Mouse (Mus musculus) ES-CJ7 (cell line): ENCODE results near the gene Cd82.

Experiments used
- DNase-seq: peaks from one replicate; pipeline ENCODE4 v3.0.0; 2011; ENCODE audit warnings: low read depth, low spot score

Cd82 gene

DNA sequence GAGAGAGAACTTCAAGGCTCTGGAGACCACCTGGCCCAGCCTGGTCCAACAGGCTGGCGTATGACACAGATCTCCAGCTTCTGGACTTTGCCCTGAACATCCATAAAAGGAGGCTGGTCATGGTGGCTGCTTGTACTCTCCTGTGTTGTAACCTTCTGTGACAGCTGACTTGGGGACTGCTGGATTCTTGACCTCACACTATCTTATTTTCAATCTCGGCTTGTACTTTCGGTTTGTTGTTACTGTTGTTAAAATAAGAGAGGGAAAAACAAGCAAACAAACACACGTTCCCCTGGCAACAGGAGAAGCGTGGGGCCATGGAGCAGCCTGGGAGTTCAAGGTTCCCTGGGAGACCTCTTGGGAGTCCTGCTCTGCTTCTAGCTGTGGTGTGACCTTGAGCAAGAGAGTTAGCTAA is 17.7 kb downstream of the Cd82 start:
- no peak for DNase-seq

DNA sequence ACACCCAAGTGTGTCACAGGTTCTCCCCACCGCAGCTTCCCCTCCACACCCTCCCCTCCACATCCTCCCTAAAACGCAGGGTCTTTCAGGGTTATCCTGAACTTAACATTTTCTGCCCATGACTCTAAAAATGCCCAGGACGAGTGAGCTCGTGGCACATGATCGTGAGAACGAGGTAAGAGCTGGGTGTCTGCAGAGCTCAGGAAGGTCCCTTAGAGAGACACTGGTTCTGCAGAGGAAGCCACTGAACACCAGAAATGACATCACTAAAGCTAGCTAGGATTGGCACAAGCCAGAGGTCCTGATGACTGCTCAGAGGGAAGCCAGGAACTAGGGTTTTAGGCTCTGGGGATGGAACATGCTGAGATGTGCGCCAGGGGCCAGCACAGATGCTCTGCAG is 18.7 kb downstream of the Cd82 start:
- DNase-seq = no peak

DNA sequence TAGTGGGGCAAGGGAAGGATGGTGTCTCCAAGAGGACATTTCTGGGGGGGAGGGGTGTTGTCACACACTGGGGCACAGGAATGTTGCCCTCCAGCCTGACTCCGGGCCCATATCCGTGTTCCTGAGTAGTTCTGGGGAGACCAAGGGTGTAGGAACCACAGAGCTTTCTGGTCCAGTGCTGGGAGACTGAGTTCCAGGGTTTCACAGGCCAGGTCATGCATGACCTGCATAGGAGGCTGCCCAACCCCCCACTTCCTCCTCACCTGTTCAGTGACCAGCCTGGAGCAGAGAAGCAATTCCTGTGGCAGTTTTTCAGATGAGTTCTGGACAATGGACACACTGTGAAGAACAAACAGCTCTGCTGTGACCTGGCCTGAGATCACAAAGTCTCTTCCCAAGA is 19.8 kb downstream of the Cd82 start:
- no peak for DNase-seq

DNA sequence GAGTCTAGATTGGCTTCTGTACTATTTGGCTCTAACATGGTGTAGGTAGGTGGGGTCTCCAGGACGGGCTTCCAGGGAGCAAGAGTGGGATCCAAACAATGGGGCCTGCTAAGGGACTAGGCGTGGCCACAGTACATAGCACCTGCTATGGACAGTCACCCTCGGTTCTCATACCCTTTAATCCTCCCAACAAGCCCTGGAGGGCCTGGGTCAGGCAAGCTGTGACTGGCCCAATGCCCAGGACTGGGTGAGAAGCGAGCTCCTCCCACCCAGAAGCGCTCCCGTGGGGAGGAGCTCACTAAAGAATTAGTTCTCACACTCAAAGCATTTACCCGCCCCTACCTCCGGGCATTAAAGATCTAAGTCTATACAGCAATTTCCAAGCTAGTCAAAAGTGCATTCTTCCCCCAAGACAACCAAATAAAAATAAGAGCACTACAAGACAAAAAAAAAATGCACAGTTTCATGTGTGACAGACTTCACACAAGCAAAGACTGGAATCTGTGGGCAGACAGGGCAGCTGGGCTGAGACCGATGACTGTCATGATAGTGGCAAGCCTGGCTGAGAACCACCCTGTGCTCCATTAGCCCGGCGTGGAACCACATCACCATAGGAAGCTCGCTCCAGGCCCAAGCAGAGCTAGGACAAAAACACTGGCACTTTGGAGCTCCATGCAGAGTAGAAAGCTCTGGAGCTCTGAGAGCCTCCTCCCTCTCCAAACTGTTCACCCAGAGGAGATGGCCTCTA is 23.0 kb downstream of the Cd82 start:
- no peak for DNase-seq

DNA sequence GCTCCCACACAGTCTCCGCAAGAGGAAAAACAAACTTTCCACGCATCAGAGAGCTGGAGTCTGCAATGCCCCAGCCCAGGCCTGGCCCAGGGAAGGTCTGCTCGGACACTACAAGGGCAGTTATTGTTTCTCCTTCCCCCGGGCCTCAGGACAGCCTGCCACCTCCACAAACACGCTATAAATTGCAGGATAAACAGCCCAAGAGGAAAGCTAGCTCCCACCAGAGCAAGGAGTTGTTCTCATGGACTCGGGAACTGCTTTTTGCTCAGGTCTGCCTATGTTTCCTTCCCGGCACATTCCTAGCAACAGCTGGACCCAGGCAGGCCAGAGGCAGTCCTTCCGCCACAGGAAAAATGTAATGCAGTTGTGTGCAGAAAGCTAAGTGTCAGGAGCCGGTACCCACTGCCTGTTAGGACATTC is 23.6 kb downstream of the Cd82 start:
- no peak for DNase-seq

DNA sequence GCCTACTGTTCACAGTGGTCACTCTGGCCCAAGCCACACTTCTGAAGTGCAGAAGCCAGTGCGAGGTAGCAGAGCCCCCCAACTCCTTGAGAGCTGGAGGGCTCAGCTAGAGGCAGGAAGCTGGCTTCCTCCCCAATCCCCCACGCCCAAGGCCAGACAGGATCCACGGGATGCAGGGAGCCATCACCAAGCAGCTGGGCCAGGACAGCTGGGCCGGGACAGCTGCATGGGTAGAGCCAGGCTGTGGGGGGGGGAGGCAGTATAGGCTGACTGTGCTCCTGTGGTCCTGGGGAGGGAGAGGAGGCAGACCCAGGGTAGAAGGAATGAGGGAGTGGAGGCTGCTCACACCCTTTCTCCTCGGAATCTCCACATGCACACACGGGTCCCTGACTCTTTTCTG is 24.6 kb downstream of the Cd82 start:
- DNase-seq = no peak

DNA sequence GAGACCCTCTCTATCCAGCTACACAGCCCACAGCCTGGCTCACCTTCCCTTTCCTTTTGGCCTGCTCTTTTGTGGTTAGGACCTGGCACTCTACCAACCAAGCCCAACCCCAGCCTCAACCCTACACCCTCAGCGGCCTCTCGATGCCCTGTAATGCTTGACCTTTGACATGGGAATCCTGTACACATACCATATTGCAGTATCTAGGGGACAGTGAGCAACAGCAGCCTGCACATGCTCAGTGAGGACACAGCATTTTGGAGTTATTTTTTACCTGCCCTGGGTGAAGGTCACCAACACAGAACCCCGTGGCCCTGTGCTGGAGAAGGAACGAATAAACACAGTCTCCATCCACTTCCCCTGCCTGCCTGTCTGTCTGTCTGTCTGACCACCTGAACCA is 27.4 kb downstream of the Cd82 start:
- DNase-seq = no peak

DNA sequence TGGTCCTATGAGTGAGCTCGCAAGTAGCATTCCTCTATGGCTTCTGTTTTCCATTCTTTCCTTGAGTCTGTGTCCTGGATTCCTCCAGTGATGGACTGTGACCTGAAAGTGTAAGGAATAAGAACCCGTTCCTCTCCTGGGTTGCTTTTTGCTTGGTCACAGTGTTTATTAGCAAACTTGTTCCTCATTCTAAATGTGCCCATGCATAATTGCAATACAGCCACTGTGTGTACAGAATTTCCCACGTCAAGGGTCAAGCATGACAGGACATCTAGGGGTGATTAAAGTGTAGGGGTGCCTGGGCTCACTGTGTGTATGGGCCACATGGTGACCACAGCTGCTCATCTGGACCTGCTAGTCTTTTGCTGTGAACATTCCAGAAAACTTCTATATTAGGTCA is 28.0 kb downstream of the Cd82 start:
- no peak for DNase-seq

DNA sequence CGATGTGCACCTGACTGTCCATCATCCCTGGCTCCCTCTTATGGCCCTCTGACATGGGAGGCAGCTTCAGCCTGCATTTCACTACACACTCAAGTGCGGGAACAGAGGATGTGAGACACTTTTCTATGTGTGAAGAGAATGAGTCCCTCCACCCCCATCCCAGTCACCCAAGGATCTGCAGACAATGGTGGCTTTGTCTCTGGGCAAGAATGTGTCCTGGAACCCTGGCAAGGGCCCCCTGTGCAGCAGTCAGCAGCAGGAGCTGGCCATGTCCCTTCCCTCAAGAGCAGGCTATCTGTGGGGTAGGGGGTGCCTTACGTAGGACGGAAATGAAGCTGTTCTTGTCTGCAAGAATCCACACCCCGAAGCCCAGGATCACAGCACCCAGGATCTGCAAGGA is 29.4 kb downstream of the Cd82 start:
- no peak for DNase-seq

DNA sequence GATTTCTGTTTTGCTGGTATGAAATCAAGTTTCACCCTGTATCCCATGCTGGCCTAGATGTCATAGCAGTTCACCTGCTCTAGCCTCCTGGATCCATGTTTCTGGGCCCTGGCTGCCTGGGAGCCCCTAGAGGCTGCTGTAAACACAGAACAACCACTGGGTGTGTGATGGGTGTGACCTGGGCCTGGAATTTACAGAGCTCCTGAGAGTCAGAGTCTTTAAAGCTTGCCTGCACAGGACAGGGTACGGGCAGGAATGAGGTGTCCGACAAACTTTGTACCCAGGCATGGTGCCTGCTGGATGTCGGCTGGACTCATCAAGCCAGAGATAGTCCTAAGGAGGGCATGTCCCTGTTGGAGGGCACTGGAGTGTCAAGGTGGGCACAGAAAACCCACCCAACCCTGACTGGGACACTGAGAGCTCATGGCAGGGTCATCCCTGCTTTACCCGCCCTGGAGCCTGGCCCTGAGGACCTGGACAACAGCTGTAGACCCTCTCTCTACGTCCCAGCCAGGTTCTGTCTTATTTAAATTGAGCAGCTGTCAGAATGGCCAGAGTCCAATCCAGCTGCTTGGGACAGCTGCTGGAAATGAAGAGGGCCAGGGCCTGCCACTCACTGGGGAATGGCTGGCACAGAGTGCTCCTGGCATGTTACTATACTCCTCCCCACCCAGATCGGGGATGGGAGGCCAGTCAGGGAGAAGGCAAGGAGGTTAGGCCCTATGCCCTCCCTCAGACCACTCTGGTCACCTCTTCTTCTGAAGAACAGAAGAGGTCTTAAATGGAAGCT is 30.1 kb downstream of the Cd82 start:
- no peak for DNase-seq

DNA sequence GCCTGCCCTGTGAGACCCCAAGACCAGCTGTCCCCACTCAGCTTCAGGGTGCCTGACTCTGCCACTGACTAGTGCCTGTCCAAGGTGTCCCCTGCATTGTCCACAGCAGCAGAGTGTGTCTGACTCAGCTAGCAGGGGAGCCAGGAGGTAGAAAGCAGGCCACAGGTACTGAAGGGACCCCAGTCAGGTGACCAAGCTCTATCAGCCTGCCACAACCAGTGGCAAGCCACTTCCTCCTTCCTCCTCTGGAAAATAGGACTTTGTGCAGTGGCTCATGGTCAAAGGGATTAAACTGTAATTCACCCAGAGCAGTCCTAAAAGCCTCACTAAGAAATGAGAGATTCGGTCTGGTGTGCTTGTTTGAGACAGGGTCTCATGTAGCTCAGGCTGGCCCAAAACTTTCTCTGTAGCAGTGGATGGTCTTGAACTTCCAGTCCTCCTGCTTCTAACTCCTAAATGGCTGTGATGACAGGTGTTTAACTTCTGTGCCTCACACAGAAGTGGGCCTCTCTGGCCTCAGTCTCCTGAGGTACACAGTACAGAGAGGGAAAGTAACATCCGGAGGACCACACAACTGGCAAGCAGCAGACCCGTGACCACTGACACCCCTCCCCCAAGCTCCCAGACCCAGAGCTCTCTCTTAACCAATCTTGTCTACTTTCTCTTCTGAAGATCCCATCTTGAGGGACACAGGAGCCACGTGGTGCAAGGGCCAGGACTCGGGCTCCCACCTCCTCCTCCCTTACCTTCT is 31.2 kb downstream of the Cd82 start:
- no peak for DNase-seq

DNA sequence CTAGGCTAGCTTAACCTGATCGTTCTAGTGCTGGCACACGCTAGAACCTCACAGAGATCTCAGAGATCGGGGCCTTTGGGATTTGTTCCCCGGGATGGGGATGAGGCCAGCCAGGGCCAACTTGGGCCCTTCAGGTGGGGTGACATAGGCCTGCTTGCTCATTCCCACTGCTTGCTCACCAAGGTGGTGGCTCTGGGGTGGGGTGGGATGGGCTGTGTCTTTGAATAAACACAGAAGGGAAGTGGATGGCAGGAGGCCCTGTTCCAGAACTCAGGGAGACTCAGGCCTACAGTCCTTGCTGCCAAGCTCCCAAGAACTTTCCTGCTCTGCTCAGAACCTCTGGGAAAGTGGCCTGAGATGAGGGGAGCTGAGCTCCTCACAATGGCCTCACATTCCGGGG is 31.9 kb downstream of the Cd82 start:
- no peak for DNase-seq

DNA sequence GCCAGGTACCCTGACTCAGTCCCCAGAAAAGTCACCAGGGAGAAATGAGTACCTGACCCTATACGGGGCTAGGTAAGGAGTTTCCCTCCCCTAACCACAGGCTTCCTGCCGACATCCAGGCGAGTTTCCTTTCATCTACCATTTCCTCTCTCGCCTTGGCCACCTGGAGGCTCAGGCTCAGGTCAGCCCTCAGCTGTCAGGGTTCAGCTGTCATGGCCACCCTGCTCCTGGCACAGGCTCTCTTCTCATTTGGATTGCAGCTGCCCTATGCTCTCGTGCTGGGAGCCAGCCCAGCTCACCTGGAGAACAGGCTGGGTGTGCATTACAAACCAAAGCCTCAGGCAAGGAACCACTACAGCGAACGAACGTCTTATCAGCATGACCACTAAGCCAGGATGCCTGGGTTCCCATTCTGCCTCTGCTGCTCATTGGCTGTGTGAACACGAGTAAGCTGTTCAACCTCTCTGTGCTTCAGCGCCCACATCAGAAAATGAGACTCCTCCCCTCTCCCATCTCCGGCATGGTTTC is 34.9 kb downstream of the Cd82 start:
- no peak for DNase-seq

DNA sequence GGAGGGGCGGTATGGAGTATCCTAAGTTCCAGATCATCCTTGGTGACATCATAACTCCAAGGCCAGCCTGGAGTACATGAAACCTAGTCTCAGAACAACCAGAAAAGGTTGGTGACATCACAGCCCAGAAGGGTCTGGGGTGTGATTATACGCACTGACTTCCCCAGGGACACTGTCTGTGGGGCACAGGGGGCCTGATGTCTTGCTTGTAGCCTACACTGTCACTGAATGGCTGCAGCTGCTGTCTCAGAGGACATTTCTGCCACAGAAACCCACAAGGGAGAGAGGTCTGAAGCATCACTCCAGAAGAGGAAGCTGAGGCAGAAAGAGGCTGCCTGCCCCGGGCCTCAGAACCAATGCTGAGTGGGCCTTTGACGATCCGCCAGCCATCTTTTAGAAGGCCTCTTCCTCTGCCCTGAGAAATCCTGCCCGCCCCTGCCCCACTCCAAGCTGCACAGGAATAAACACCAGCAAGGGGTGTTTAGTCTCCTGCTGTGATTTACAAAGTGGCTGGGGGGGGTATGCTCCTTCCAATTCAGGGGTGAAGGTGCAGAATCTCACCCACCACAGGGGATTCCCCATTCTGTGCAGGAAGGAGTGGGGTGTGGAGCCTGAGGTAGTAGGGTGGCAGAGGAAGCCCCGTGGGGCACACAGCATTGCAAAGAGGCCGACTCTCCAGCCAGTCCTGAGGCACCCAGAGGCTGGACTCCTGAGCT is 35.8 kb downstream of the Cd82 start:
- no peak for DNase-seq

DNA sequence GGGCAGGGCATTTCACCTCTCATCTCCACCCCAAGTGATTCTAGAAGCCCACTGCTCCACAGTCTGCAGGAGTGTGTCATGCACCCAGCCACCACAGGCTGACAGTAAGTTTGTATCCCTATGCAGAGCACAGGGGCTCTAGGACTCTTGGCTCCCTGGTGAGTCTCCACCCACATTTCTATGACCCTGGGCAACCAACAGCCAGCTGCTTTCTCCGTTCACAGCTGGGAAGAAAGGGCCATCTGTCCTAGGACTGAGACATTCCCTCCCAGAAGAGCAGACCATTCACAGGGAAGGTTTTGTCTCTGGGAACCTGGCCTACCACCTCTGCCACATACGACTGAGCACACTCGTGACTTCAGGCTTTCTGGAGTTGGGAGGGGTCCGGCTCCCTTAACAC is 37.1 kb downstream of the Cd82 start:
- DNase-seq = no peak

DNA sequence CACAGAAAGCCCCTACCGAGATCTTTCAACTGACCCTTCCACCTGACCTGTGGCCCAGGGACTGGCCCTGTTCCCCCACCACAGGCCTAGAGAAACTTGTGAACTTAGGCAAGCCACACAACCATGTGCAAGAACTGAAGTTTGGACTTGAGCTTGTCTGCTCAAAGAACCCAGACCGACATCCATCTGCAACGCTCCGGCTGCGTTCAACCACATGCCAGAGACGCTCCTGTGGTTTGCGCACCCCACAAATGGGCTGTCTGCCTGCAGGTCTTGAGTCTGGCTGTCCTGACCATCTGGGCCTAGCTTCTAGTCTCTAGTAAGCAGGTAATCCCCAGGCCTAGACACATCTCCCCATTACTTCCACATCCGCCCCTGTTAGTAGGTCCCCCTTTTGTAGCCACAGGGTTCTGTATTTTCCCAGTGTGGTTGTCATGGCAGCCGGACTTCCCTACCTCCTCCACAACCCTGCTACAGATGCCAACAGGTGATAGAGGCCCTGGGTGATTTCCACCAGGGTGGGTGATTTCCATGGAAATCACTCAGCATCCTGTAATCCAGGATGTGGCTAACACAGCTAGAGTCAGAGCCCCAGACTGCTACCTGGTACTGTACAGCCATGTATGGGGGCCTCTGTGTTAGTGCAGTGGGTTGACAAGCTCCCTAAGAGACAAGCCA is 38.5 kb downstream of the Cd82 start:
- no peak for DNase-seq

DNA sequence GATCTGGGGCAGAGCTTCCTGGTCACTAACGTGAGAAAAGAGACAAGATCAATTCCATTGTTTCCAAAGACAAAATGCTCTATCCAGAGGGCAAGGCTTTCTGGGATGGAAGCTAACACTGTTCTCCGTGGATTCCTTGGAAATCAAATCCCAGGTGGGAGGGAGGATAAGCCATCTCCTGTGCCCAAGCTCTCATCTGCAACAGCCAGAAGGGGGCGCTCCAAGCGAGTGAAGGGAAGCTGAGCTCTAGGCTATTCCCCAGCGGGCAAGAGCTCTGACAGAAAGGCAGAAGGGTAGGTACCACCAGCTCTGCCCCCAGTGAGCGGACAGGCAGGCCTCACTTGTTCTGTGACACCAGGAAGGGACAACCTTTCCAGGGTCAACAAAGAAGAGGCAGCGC is 41.6 kb downstream of the Cd82 start:
- peak; percentile 66 for DNase-seq

DNA sequence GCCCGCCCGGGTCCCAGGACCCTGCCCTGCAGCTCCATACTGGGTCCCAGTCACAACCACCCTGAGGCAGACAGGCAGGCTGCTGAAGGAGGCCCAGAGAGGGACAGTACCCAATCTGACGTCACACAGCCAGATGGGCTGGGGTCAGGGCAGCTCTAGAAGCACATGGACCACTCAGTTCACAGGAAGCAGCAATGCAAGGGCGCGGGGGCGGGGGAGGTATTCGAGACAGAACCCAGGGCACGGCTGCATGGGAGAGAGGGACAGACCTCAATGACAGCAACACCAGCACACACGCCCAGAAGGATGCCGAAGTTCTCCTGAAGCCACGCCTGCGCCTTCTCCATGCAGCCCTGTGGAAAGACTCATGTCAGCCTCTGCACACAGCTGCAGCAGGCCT is 43.0 kb downstream of the Cd82 start:
- DNase-seq = no peak

DNA sequence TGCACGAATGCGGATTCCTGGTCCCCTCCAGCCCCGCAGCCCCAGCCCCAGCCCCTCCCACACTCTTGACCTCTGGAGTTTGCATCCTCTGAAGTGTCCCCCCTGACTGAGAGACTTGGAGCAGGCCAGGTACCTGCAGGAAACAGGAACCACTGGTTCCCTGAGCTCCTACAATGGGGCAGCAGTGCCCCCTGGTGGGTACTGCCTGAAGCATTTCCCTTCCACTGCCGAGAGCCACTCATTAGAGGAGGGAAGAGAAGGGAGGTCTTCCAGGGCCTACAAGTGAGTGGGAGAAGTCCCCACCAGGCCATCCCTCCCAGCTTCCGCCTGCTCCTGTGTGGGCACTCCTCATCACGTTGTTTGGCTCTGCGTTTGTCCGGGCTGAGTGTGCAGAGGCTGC is 44.5 kb downstream of the Cd82 start:
- DNase-seq = peak; percentile 78

DNA sequence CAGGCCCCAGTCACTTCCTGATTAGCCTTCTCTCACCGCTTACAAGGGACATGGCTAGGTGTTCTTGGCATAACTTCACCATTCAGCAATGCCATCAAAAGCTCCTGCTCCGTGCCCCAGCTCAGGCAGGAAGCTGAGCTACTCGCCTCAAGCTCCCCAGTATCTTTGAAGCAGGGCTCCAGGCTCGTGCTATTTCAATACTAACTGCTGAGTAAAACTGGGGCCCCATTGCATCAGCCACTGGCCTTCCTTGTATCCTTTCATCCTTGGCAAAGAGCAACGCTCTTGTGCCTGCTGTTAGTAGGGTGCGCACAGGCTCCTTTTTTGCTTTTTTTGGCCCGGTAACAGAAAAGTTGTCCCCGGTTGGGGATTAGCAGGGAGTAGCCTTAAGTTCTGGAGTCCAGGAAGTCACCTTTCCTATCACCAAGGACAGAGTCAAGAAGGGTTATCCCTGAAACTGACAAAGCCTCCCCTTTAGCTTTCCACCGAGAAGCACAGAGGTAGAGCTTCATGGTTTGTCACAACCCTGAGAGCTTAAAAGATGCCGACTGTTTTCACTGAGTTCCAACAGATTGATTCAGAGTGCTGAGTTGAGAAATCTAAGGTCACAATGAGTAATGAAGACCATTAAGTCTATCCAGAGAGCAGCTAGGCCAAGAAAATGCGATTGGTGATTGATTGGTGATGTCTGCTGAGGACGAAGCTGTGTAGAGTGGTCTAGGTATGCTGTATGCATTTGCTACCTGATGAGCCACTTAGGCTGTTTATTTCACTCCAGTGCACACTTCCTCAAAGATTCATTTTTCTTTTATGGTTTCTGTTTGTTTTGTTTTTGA is 45.8 kb downstream of the Cd82 start:
- DNase-seq = no peak
